Mouse (Mus musculus): Measurements from ENCODE around the gene Dmwd. TPM values are rescaled to one million over a fixed set of nuclear protein-coding genes. Genes with fewer than 3 reads are reported as not detected.
"Not testable (repeated sequence)": the region's sequence is repeated elsewhere in the genome, so short reads cannot be mapped to it uniquely, and the experiment has no call there.

The Dmwd gene
- total RNA-seq, 2 experiments from 2014 or later: 43.9 to 45.4 TPM

GRCm38 (mm10) chr7:19068707-19069106 is 7.3 kb upstream of the Dmwd start:
- intact Hi-C loops (cut with DNase I): loop anchor here (1.0 kb wide), 1 partner anchor 25 kb away; no protein-coding TSS in a partner anchor
- no peak for DNase-seq (ENCODE audit: low spot score)

GRCm38 (mm10) chr7:19069500-19069899 is 6.5 kb upstream of the Dmwd start:
- intact Hi-C loops (cut with DNase I): loop anchor here (1.0 kb wide), 1 partner anchor 24 kb away; no protein-coding TSS in a partner anchor
- no peak for DNase-seq (ENCODE audit: low spot score)

GRCm38 (mm10) chr7:19071024-19071423 is 5.0 kb upstream of the Dmwd start:
- intact Hi-C loops (cut with DNase I): loop anchor here (2.0 kb wide), 1 partner anchor 48 kb away; the partner anchor contains the start of genes Fbxo46 and Gm4969

GRCm38 (mm10) chr7:19073504-19073903 is 2.5 kb upstream of the Dmwd start:
- DNase-seq (ENCODE audit: low spot score): no peak
- intact Hi-C loops (cut with DNase I): no loop called here

More at GRCm38 (mm10) chr7:19071024-19071423, 5.0 kb upstream of the Dmwd start:
- DNase-seq (ENCODE audit: low spot score): not testable (repeated sequence)

- intact Hi-C loops (cut with DNase I): loop anchor here (2.0 kb wide), 1 partner anchor 14 kb away; no protein-coding TSS in a partner anchor
- no peak for DNase-seq (ENCODE audit: low spot score)
These were observed 1.5 kb upstream of the Dmwd start for GRCm38 (mm10) chr7:19074494-19074893.

GRCm38 (mm10) chr7:19075231-19075630 is 796 bp upstream of the Dmwd start:
- intact Hi-C loops (cut with DNase I): loop anchor here (2.0 kb wide), 1 partner anchor 14 kb away; no protein-coding TSS in a partner anchor
- DNase-seq (ENCODE audit: low spot score): no peak

- no peak for DNase-seq (ENCODE audit: low spot score)
- intact Hi-C loops (cut with DNase I): no loop called here
These were observed 562 bp downstream of the Dmwd start for GRCm38 (mm10) chr7:19076586-19076991.

- intact Hi-C loops (cut with DNase I): no loop called here
- DNase-seq (ENCODE audit: low spot score): no peak
These were observed 1.7 kb downstream of the Dmwd start for GRCm38 (mm10) chr7:19077761-19078160.

- no peak for DNase-seq (ENCODE audit: low spot score)
- intact Hi-C loops (cut with DNase I): no loop called here
These were observed 2.7 kb downstream of the Dmwd start for GRCm38 (mm10) chr7:19078732-19079131.

- intact Hi-C loops (cut with DNase I): no loop called here
These were observed 4.5 kb downstream of the Dmwd start for GRCm38 (mm10) chr7:19080451-19080950.

GRCm38 (mm10) chr7:19082171-19082570 is 6.1 kb downstream of the Dmwd start:
- intact Hi-C loops (cut with DNase I): no loop called here
- no peak for DNase-seq (ENCODE audit: low spot score)

More at GRCm38 (mm10) chr7:19080451-19080950, 4.5 kb downstream of the Dmwd start:
- no peak for DNase-seq (ENCODE audit: low spot score)

- DNase-seq (ENCODE audit: low spot score): peak; percentile 69
- intact Hi-C loops (cut with DNase I): no loop called here
These were observed 7.1 kb downstream of the Dmwd start for GRCm38 (mm10) chr7:19083096-19083495.

GRCm38 (mm10) chr7:19083701-19084100 is 7.7 kb downstream of the Dmwd start, which contains the start of gene Dmpk:
Gene Dmpk, plus strand, starts transcription at chr7:19083849.
- intact Hi-C loops (cut with DNase I): no loop called here
- DNase-seq (ENCODE audit: low spot score): no peak

- intact Hi-C loops (cut with DNase I): no loop called here
These were observed 8.3 kb downstream of the Dmwd start for GRCm38 (mm10) chr7:19084277-19084771.

GRCm38 (mm10) chr7:19084921-19085473 is 9.0 kb downstream of the Dmwd start:
- intact Hi-C loops (cut with DNase I): no loop called here
- DNase-seq (ENCODE audit: low spot score): no peak

More at GRCm38 (mm10) chr7:19084277-19084771, 8.3 kb downstream of the Dmwd start:
- no peak for DNase-seq (ENCODE audit: low spot score)

GRCm38 (mm10) chr7:19085495-19085894 is 9.5 kb downstream of the Dmwd start:
- intact Hi-C loops (cut with DNase I): no loop called here
- no peak for DNase-seq (ENCODE audit: low spot score)

- intact Hi-C loops (cut with DNase I): no loop called here
- DNase-seq (ENCODE audit: low spot score): no peak
These were observed 10.0 kb downstream of the Dmwd start for GRCm38 (mm10) chr7:19086042-19086441.

GRCm38 (mm10) chr7:19086760-19087159 is 10.7 kb downstream of the Dmwd start:
- intact Hi-C loops (cut with DNase I): no loop called here
- no peak for DNase-seq (ENCODE audit: low spot score)

GRCm38 (mm10) chr7:19088813-19089212 is 12.8 kb downstream of the Dmwd start:
- no peak for DNase-seq (ENCODE audit: low spot score)
- intact Hi-C loops (cut with DNase I): loop anchor here (2.0 kb wide), 1 partner anchor 14 kb away; no protein-coding TSS in a partner anchor

GRCm38 (mm10) chr7:19091913-19092312 is 15.9 kb downstream of the Dmwd start:
- no peak for DNase-seq (ENCODE audit: low spot score)
- intact Hi-C loops (cut with DNase I): no loop called here

Data from heart, postnatal 25 days (tissue).